Mouse (Mus musculus) midbrain, embryonic 14.5 days (tissue): ENCODE results near the gene Ptger4. TPM values are rescaled to one million over a fixed set of nuclear protein-coding genes. Genes with fewer than 3 reads are reported as not detected.
"Not testable (repeated sequence)": the region's sequence is repeated elsewhere in the genome, so short reads cannot be mapped to it uniquely, and the experiment has no call there.

Source experiments
- ATAC-seq: fragments of 200-750 bp; cut with Nextera tagmentation; 2 replicates; pipeline ENCODE4 v1.8.0; 2017; ENCODE audit warnings: moderate number of reproducible peaks, moderate library complexity; ENCODE audit not compliant: low FRiP score, low TSS enrichment
- DNase-seq: peaks from one replicate; pipeline ENCODE4 v3.0.0-alpha.2; 2015
- H3K27ac ChIP-seq: fragments of 300-500 bp; sonication (generic); replicated peaks from 2 replicates; pipeline ENCODE4 v1.5.1; 2014; ENCODE audit warnings: mild to moderate bottlenecking, low read depth, low read length, moderate library complexity
- H3K27me3 ChIP-seq: fragments of 300-500 bp; sonication (generic); 2 replicates; pipeline ENCODE4 v1.6.1; 2014; ENCODE audit warnings: low read length, control low read depth, mixed read lengths; ENCODE audit not compliant: control insufficient read depth, insufficient read depth
- H3K36me3 ChIP-seq: fragments of 300-500 bp; sonication (generic); 2 replicates; pipeline ENCODE4 v1.6.1; 2014; ENCODE audit warnings: low read length, control low read depth; ENCODE audit not compliant: control insufficient read depth, insufficient read depth
- H3K4me1 ChIP-seq: fragments of 300-500 bp; sonication (generic); 2 replicates; pipeline ENCODE4 v1.6.1; 2014; ENCODE audit warnings: mild to moderate bottlenecking, antibody characterized with exemption, low read length, control low read depth; ENCODE audit not compliant: control insufficient read depth, insufficient read depth
- H3K4me2 ChIP-seq: fragments of 300-500 bp; sonication (generic); 2 replicates; pipeline ENCODE4 v1.6.1; 2014; ENCODE audit warnings: mild to moderate bottlenecking, low read length, moderate library complexity
- H3K4me3 ChIP-seq: fragments of 300-500 bp; sonication (generic); replicated peaks from 2 replicates; pipeline ENCODE4 v1.5.1; 2014; ENCODE audit warnings: low read depth, low read length
- H3K9ac ChIP-seq: fragments of 300-500 bp; sonication (generic); replicated peaks from 2 replicates; pipeline ENCODE4 v1.6.1; 2014; ENCODE audit warnings: mild to moderate bottlenecking, low read length, moderate library complexity
- H3K9me3 ChIP-seq: fragments of 300-500 bp; sonication (generic); 2 replicates; pipeline ENCODE4 v1.6.1; 2016; ENCODE audit warnings: low read length, control low read depth, mixed read lengths; ENCODE audit not compliant: control insufficient read depth
- WGBS: fragments of 180-500 bp; shearing (Covaris S2); extraction: QIAGEN DNeasy Blood & Tissue Kit; methylation state at CpG from one replicate; pipeline ENCODE4 v1.1.7; 2014; 5-methylcytosine and 5-hydroxymethylcytosine counted together
- polyA plus RNA-seq: library from polyadenylated mRNA; unstranded; fragments of >200 nt; fragmentation: Nextera tagmentation; extraction: Ambion mirVana; gene quantifications from 2 replicates; pipeline ENCODE4 v1.2.1, GENCODE M21; 2014

Gene Ptger4
- polyA plus RNA-seq, 1 experiment from 2014 or later: 1.4 TPM

DNA sequence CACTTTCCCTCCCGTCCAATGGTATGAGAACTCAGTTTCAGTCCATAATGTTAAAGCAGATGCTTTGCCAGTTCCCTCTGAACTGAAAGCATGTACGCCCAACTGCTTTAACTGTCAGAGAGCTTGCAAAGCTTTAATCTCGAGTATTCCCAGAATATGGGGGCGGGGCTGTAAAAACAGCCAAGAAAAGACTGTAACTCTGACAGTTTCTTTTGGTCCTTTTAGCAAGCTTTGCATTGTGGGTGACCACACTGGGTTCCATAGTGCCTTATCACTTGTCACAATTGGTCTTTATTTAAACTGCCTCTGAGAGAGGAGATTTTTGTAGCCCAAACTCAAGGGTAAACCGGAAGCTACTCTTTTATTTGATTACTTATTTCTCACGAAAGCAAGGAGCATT, 4.1 kb downstream of the Ptger4 start:
- Histone ChIP-seq H3K4me3 (no peak overlapping the region), H3K4me1 (peaks cover 20% of the 10 kb centered on the region), H3K27ac (no peak overlapping the region), H3K9me3 (no peaks in the 10 kb centered on the region), H3K36me3 (no peaks in the 10 kb centered on the region), H3K4me2 (no peak overlapping the region), H3K27me3 (peaks cover 41% of the 10 kb centered on the region), H3K9ac (no peak overlapping the region)
- DNase-seq (no peak), ATAC-seq (no peak)
- WGBS: 78% methylated on average over 6 of the region's 6 CpGs

DNA sequence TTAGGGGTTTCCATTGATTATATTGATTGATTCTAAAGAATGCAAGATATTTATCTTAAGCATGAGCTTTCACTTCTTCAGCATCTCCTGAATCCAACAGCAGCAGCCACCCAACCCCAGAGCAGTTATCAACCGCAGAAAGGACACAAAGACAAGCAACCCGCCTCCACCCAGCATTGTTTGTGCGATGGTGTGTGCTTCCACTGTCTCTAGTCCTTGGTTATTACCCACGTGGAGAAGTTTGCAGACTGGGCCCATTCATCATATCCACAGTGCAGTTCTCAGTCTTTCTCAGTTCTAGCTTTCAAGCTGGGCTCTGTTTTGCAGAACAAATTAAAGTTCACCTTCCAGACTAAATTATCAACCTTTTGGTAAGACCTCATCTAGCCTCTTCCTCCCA, 4.6 kb downstream of the Ptger4 start:
- DNase-seq: no peak
- no peak overlapping the region for H3K4me3 ChIP-seq
- peaks cover 35% of the 10 kb centered on the region for H3K27me3 ChIP-seq
- no peak overlapping the region for H3K4me2 ChIP-seq
- 74% methylated on average over 4 of the region's 4 CpGs for WGBS
- no peak overlapping the region for H3K27ac ChIP-seq
- peaks cover 20% of the 10 kb centered on the region for H3K4me1 ChIP-seq
- H3K36me3 ChIP-seq: no peaks in the 10 kb centered on the region
- no peak for ATAC-seq
- no peaks in the 10 kb centered on the region for H3K9me3 ChIP-seq
- H3K9ac ChIP-seq: no peak overlapping the region

DNA sequence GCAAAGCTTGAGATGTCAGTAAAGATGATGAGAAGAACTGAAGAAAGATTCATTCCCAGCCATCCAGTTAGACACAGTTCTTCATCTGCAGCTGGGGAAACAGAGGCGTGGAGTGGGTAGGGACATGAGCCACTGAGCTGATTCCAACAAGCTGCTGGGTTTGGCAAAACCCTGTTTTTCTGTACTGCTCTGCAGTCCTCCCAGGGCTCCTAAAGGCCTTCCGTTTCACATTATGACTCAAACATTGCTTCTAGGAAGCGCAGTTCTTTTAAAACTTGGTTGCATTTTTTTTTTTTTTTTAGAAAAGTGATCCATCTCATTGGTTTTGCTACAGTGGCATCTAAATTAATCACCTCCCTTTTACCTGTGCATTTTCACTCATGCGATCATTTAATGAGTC, 5.4 kb downstream of the Ptger4 start:
- H3K9me3 ChIP-seq: no peaks in the 10 kb centered on the region
- no peak overlapping the region for H3K4me3 ChIP-seq
- H3K27ac ChIP-seq: no peak overlapping the region
- 91% methylated on average over 4 of the region's 4 CpGs for WGBS
- ATAC-seq (no peak), DNase-seq (no peak)
- peaks cover 27% of the 10 kb centered on the region for H3K27me3 ChIP-seq
- H3K4me1 ChIP-seq: peaks cover 15% of the 10 kb centered on the region
- no peak overlapping the region for H3K9ac ChIP-seq
- no peak overlapping the region for H3K4me2 ChIP-seq
- no peaks in the 10 kb centered on the region for H3K36me3 ChIP-seq

DNA sequence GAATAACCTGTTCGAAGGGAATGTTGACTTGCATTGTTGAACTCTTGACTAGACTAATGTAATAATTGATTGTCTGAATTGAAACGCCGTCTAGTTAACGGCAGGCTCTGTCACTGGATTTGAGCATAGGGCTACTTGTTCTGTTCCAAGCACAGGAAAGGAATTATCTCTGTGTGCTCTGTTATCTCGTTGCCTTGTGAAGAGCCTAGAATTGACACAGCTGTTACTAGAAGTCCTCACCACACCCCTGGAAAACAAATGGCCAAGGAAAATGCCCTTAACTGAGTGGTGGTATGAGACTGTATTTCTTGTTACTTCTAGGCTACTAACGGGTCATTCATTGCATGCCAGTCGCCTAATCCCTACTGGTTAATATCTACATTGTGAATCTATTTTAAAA, 5.9 kb downstream of the Ptger4 start:
- peaks cover 12% of the 10 kb centered on the region for H3K4me1 ChIP-seq
- H3K36me3 ChIP-seq: no peaks in the 10 kb centered on the region
- H3K4me3 ChIP-seq: no peak overlapping the region
- 85% methylated on average over 7 of the region's 7 CpGs for WGBS
- no peak overlapping the region for H3K4me2 ChIP-seq
- DNase-seq (no peak), ATAC-seq (no peak)
- no peaks in the 10 kb centered on the region for H3K9me3 ChIP-seq
- H3K27me3 ChIP-seq: peaks cover 22% of the 10 kb centered on the region
- no peak overlapping the region for H3K27ac ChIP-seq
- no peak overlapping the region for H3K9ac ChIP-seq

DNA sequence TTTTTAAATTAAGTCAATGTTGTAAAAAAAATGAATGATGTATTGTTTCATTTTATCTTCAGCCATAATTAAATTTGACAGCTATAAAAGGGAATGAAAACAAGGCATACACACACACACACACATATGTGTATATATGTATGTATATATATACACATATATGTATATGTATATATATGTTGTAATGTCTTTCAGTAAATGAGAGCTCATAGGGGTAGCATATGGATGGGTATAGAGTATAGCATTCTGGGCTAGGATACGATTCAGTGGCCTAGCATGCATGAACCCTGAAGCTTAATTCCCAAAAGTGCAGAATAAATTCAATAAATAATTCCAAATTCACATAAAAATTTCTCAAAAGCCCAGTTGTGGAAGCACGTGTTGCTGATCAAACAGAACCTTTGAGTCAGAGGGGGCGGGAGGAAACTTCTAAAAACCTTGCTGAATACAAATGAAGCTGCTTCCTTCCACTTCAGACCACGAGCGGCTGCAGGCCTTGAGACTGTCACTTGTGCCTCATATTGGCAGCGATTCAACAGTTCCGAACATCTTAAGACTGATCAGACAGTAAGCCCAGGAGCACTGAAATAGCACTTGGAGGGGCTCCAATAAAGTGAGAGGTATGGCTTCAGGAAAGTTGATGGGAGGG, 6.9 kb downstream of the Ptger4 start:
- Histone ChIP-seq H3K27ac (no peak overlapping the region), H3K36me3 (no peaks in the 10 kb centered on the region), H3K27me3 (peaks cover 13% of the 10 kb centered on the region), H3K9ac (no peak overlapping the region), H3K4me3 (no peak overlapping the region), H3K4me2 (no peak overlapping the region), H3K4me1 (peaks cover 5% of the 10 kb centered on the region; the same call in 1 of the 2 replicates), H3K9me3 (no peaks in the 10 kb centered on the region)
- WGBS: 60% methylated on average over 7 of the region's 7 CpGs
- no peak for ATAC-seq
- peak; percentile 26 for DNase-seq

DNA sequence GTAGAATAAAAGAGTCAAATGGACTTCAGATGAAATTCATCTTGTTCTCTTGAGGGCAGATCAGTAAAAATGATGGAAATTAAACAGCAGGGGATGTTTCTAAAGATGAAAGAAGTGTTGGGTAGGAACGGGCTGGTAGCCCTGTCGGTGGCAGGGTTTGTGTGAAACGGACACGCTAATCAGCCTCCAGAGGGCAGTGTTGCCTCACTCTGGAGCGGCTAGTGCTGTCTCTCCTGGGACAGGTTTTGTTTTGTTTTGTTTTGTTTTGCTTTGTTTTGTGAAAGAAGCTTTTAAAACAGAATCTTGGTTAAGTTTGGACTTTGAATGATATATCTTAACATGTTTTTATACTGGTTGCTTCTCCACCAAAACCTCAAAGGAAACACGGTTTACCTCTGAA, 7.4 kb downstream of the Ptger4 start:
- no peak overlapping the region for H3K4me3 ChIP-seq
- DNase-seq (peak; percentile 92), ATAC-seq (peak; percentile 80; the same call in 1 of the 2 replicates)
- H3K9me3 ChIP-seq: no peaks in the 10 kb centered on the region
- 17% methylated on average over 6 of the region's 6 CpGs for WGBS
- no peaks in the 10 kb centered on the region for H3K36me3 ChIP-seq
- H3K9ac ChIP-seq: no peak overlapping the region
- H3K4me2 ChIP-seq: no peak overlapping the region
- H3K4me1 ChIP-seq: no peaks in the 10 kb centered on the region
- H3K27me3 ChIP-seq: peaks cover 7% of the 10 kb centered on the region
- no peak overlapping the region for H3K27ac ChIP-seq

DNA sequence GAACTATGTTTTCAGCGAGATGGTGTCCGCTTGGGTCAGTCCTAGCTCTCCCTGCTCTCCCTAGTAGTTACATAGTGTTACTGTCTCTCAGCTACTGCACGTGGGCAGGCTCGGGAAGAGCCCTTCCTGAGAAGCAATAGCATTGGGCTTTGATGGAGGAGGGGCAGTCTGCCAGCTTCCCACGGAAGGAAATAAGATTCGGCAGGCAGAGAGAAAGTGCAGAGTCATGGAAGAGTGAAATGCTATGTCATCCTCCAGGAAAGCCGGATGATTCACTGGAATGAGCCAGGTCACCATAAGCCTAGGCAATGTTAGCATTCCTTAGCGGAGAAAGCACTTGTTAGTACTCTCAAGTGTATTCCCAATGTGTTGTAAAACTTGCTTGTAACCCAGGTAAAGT, 8.5 kb downstream of the Ptger4 start:
- DNase-seq: peak; percentile 25
- WGBS: 56% methylated on average over 8 of the region's 8 CpGs
- ATAC-seq: no peak
- Histone ChIP-seq H3K27me3 (no peaks in the 10 kb centered on the region), H3K4me1 (no peaks in the 10 kb centered on the region), H3K36me3 (no peaks in the 10 kb centered on the region), H3K9ac (no peak overlapping the region), H3K4me2 (no peak overlapping the region), H3K27ac (no peak overlapping the region), H3K9me3 (no peaks in the 10 kb centered on the region), H3K4me3 (no peak overlapping the region)

DNA sequence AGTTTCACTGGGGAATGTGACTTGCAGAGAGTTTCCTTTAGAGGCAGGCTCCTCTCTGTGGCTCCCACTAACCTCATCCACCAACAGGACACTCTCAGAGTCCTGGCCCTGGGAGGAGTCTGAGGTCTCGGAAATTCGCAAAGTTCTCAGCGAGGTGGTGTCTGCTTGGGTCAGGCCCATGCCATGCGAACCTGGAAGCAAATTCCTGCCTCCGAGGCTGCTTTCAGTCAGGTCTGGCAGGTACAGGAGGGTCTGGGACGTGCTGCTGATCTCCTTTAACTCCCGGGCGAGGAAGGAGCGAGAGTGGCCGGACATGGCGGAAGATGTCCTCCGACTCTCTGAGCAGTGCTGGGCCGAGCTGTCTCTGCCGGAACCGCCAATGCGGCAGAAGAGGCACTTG, 9.3 kb downstream of the Ptger4 start:
- Histone ChIP-seq H3K27me3 (no peaks in the 10 kb centered on the region), H3K4me2 (no peak overlapping the region), H3K9ac (no peak overlapping the region), H3K36me3 (no peaks in the 10 kb centered on the region), H3K4me3 (no peak overlapping the region), H3K27ac (no peak overlapping the region), H3K9me3 (no peaks in the 10 kb centered on the region), H3K4me1 (no peaks in the 10 kb centered on the region)
- no peak for DNase-seq
- no peak for ATAC-seq
- WGBS: 87% methylated on average over 16 of the region's 16 CpGs

DNA sequence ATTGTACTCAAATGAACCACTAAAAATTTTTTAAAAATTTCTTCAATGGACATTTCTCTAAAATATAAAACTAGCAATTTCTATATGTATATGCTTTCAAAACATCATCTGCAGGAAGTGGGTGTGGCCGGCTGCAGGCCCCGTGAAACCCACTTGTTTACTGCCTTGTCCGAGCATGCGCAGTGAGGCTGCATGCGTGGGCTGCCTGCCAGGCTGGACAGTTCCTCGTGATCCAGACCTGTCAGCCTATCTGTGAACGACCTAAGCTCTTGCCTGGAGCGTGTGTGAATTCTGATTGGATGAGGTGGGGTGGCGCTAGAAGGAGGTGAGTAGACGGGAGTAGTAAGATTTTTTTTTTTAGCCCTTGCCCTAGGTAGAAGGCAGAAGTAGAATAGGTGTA, 13.2 kb downstream of the Ptger4 start:
- 89% methylated on average over 10 of the region's 10 CpGs for WGBS
- H3K4me1 ChIP-seq, ATAC-seq, H3K4me2 ChIP-seq, DNase-seq, H3K9me3 ChIP-seq, H3K4me3 ChIP-seq, H3K27ac ChIP-seq, H3K9ac ChIP-seq, H3K27me3 ChIP-seq, H3K36me3 ChIP-seq: not testable (repeated sequence)
